In genomic region chr5:121998981-121999795, GRCm38 (mm10) we compare ENCODE assay signal across 9 mouse cellular contexts. TPM values are rescaled to one million over a fixed set of nuclear protein-coding genes. Genes with fewer than 3 reads are reported as not detected.
DNase-seq lines count a peak whose midpoint lies in the region; ATAC-seq and TF ChIP-seq lines count a peak whose summit lies in the region.
"Had no signal": no experiment of that assay in that cellular context is flagged by ENCODE, and none has a peak within 500 bp of the region (broad histone marks: within the 10 kb centered on the region; RNA-seq: fewer than 3 reads in every experiment).

No protein-coding gene starts in this region.

- WGBS in midbrain, embryonic 11.5 days = 61% methylated on average over 10 of the region's 10 CpGs
- whole genome bisulfite sequencing in midbrain, embryonic 15.5 days = 66% methylated on average over 10 of the region's 10 CpGs
- 58% methylated on average over 10 of the region's 10 CpGs for WGBS in embryonic facial prominence, embryonic 14.5 days
- WGBS in kidney, adult 2 months = 56% methylated on average over 10 of the region's 10 CpGs
- WGBS in limb, embryonic 11.5 days = 59% methylated on average over 10 of the region's 10 CpGs

- no peak overlapping the region for H3K27ac ChIP-seq in midbrain, embryonic 11.5 days (ENCODE audit: low read depth, low read length)
- no peak overlapping the region for H3K27ac ChIP-seq in midbrain, embryonic 15.5 days
- no peak overlapping the region for H3K27ac ChIP-seq in embryonic facial prominence, embryonic 14.5 days (replicated peaks; ENCODE audit: low read depth, low read length)
- H3K27ac ChIP-seq in kidney, adult 2 months (ENCODE audit: insufficient read depth, low read depth, low read length) = no peak overlapping the region
- no peak overlapping the region for H3K27ac ChIP-seq in limb, embryonic 11.5 days (replicated peaks; ENCODE audit: low read depth, low read length)
- H3K27ac ChIP-seq: neural tube, embryonic 12.5 days had no signal

- no peaks in the 10 kb centered on the region for H3K36me3 ChIP-seq in midbrain, embryonic 11.5 days (ENCODE audit: control insufficient read depth, insufficient read depth, low read length)
- no peaks in the 10 kb centered on the region for H3K36me3 ChIP-seq in midbrain, embryonic 15.5 days (replicated peaks)
- H3K36me3 ChIP-seq in embryonic facial prominence, embryonic 14.5 days (ENCODE audit: control insufficient read depth, insufficient read depth, low read length) = no peaks in the 10 kb centered on the region
- H3K36me3 ChIP-seq in kidney, adult 2 months (ENCODE audit: control insufficient read depth, insufficient read depth, low read length) = no peaks in the 10 kb centered on the region
- H3K36me3 ChIP-seq in limb, embryonic 11.5 days (ENCODE audit: control insufficient read depth, insufficient read depth, low read length) = no peaks in the 10 kb centered on the region
- H3K36me3 ChIP-seq: neural tube, embryonic 12.5 days had no signal

- no peaks in the 10 kb centered on the region for H3K27me3 ChIP-seq in midbrain, embryonic 11.5 days (ENCODE audit: control insufficient read depth, insufficient read depth, low read length)
- H3K27me3 ChIP-seq in midbrain, embryonic 15.5 days (replicated peaks) = no peaks in the 10 kb centered on the region
- H3K27me3 ChIP-seq in embryonic facial prominence, embryonic 14.5 days (replicated peaks; ENCODE audit: control insufficient read depth, insufficient read depth, low read length) = no peaks in the 10 kb centered on the region
- H3K27me3 ChIP-seq in kidney, adult 2 months (replicated peaks; ENCODE audit: control insufficient read depth, insufficient read depth, low read length) = no peaks in the 10 kb centered on the region
- H3K27me3 ChIP-seq in limb, embryonic 11.5 days (ENCODE audit: control insufficient read depth, insufficient read depth, low read length) = no peaks in the 10 kb centered on the region
- H3K27me3 ChIP-seq: neural tube, embryonic 12.5 days had no signal

- H3K9me3 ChIP-seq in midbrain, embryonic 11.5 days (ENCODE audit: control insufficient read depth, low read length) = no peaks in the 10 kb centered on the region
- H3K9me3 ChIP-seq in midbrain, embryonic 15.5 days = no peaks in the 10 kb centered on the region
- no peaks in the 10 kb centered on the region for H3K9me3 ChIP-seq in embryonic facial prominence, embryonic 14.5 days (ENCODE audit: control insufficient read depth, low read length)
- H3K9me3 ChIP-seq in limb, embryonic 11.5 days (ENCODE audit: control insufficient read depth, low read length) = no peaks in the 10 kb centered on the region
- H3K9me3 ChIP-seq: neural tube, embryonic 12.5 days had no signal

- ATAC-seq in midbrain, embryonic 11.5 days (ENCODE audit: low FRiP score) = 0 out of 2 replicates have a peak, but pooled peaks have one; percentile 22
- ATAC-seq in midbrain, embryonic 15.5 days (replicated peaks) = no peak
- ATAC-seq in embryonic facial prominence, embryonic 14.5 days (ENCODE audit: low read depth) = no peak
- no peak for ATAC-seq in limb, embryonic 11.5 days (ENCODE audit: insufficient number of reproducible peaks, low FRiP score, low TSS enrichment, low read depth)

- no peak overlapping the region for H3K9ac ChIP-seq in midbrain, embryonic 11.5 days (ENCODE audit: low read length)
- no peak overlapping the region for H3K9ac ChIP-seq in midbrain, embryonic 15.5 days
- no peak overlapping the region for H3K9ac ChIP-seq in embryonic facial prominence, embryonic 14.5 days (ENCODE audit: low read depth, low read length)
- H3K9ac ChIP-seq in limb, embryonic 11.5 days (ENCODE audit: low read length) = no peak overlapping the region
- H3K9ac ChIP-seq: neural tube, embryonic 12.5 days had no signal

- H3K4me2 ChIP-seq in midbrain, embryonic 11.5 days = no peak overlapping the region
- no peak overlapping the region for H3K4me2 ChIP-seq in midbrain, embryonic 15.5 days
- H3K4me2 ChIP-seq in embryonic facial prominence, embryonic 14.5 days (ENCODE audit: low read depth, low read length) = no peak overlapping the region
- no peak overlapping the region for H3K4me2 ChIP-seq in limb, embryonic 11.5 days (ENCODE audit: low read depth, severe bottlenecking)
- H3K4me2 ChIP-seq: neural tube, embryonic 12.5 days had no signal

- peak; percentile 66 for TF ChIP-seq CTCF in kidney, adult 2 months (conservative IDR thresholded peaks at IDR 0.05; ENCODE audit: insufficient read depth, insufficient read length, low read depth, low read length)

- peaks cover 22% of the 10 kb centered on the region for H3K4me1 ChIP-seq in midbrain, embryonic 11.5 days (ENCODE audit: control insufficient read depth, insufficient read depth, low read length)
- H3K4me1 ChIP-seq in midbrain, embryonic 15.5 days = peaks cover 26% of the 10 kb centered on the region
- H3K4me1 ChIP-seq in embryonic facial prominence, embryonic 14.5 days (ENCODE audit: control insufficient read depth, insufficient read depth, low read length) = no peaks in the 10 kb centered on the region
- H3K4me1 ChIP-seq in kidney, adult 2 months (ENCODE audit: control insufficient read depth, insufficient read depth, low read length) = no peaks in the 10 kb centered on the region
- no peaks in the 10 kb centered on the region for H3K4me1 ChIP-seq in limb, embryonic 11.5 days (ENCODE audit: control insufficient read depth, insufficient read depth, low read length)

- DNase-seq in midbrain, embryonic 11.5 days (ENCODE audit: low spot score, missing footprints) = peak; percentile 96
- peak; percentile 83 to 90 for DNase-seq in adrenal gland, postnatal 36 days
- DNase-seq in embryonic facial prominence, embryonic 14.5 days (ENCODE audit: low spot score) = peak; percentile 40
- peak; percentile 54 for DNase-seq in kidney, adult 2 months
- DNase-seq in limb, embryonic 11.5 days (ENCODE audit: low spot score) = peak; percentile 86
- peak; percentile 57 for DNase-seq in right cerebral cortex, adult 18-20 months
- peak; percentile 33 for DNase-seq in urinary bladder, postnatal 10 days (ENCODE audit: low spot score)

- TF ChIP-seq POLR2A in kidney, adult 2 months (IDR thresholded peaks at IDR 0.05; ENCODE audit: low read depth, low read length) = no peak

- H3K4me3 ChIP-seq in midbrain, embryonic 11.5 days (ENCODE audit: low read depth, low read length) = no peak overlapping the region
- no peak overlapping the region for H3K4me3 ChIP-seq in midbrain, embryonic 15.5 days
- H3K4me3 ChIP-seq in embryonic facial prominence, embryonic 14.5 days (ENCODE audit: low read depth, low read length) = no peak overlapping the region
- H3K4me3 ChIP-seq in kidney, adult 2 months (ENCODE audit: insufficient read depth, low read depth, low read length) = no peak overlapping the region
- no peak overlapping the region for H3K4me3 ChIP-seq in limb, embryonic 11.5 days (ENCODE audit: low read depth, low read length)
- H3K4me3 ChIP-seq: neural tube, embryonic 12.5 days had no signal

RNA-seq across cellular contexts. Expression of gene Cux2, which starts 50.7 kb away (rescaled TPM):
- polyA plus RNA-seq in midbrain, embryonic 11.5 days (2014; fragmentation: Nextera tagmentation; extraction: Ambion mirVana) = 11.1 and 12.6 TPM in 2 replicates
- 24.7 and 27.3 TPM in 2 replicates for polyA plus RNA-seq in midbrain, embryonic 15.5 days (2015; fragmentation: Nextera tagmentation; extraction: Ambion mirVana)
- total RNA-seq in adrenal gland, postnatal 36 days (2021) = 10 to 100 TPM; 18.6 to 20.9 TPM
- 2.8 and 3.0 TPM in 2 replicates for polyA plus RNA-seq in embryonic facial prominence, embryonic 14.5 days (2014; fragmentation: Nextera tagmentation; extraction: Ambion mirVana)
- polyA plus RNA-seq in kidney, adult 2 months (2012; rRNA removed) = 3.2 and 3.6 TPM in 2 replicates
- polyA plus RNA-seq in limb, embryonic 11.5 days (2014; fragmentation: Nextera tagmentation; extraction: Ambion mirVana) = 3.0 and 3.7 TPM in 2 replicates

Comparison
In these comparisons a context has a peak if more than half of its experiments do, and no peak if none do; other contexts are left out.
1. DNase-seq: peak in every context shown above with its lines; median percentile 96 in midbrain, embryonic 11.5 days; 86 in adrenal gland, postnatal 36 days; 86 in limb, embryonic 11.5 days; 57 in right cerebral cortex, adult 18-20 months; 54 in kidney, adult 2 months; 40 in embryonic facial prominence, embryonic 14.5 days; 33 in urinary bladder, postnatal 10 days.